Mouse (Mus musculus) erythroblast, adult 5-6 weeks (primary cell): ENCODE measurements around the gene Mosmo. TPM values are rescaled to one million over a fixed set of nuclear protein-coding genes. Genes with fewer than 3 reads are reported as not detected.

Experiments used
- ATAC-seq: replicated peaks from 2 replicates; pipeline ENCODE4 v1.8.0; 2016; ENCODE audit warnings: moderate number of reproducible peaks, mild to moderate bottlenecking, moderate TSS enrichment, inconsistent platforms; ENCODE audit not compliant: poor library complexity, low FRiP score, severe bottlenecking
- total RNA-seq, 2 experiments: library from RNA; stranded (forward) in 1 of 2; stranded (reverse) in 1 of 2; fragments of 150-400 nt in 1 of 2; fragments of 200-764, 138-1000 nt in 1 of 2; gene quantifications; 2 replicates each; pipeline versions ENCODE4 v1.2.3 to v1.2.4; 2015 to 2017; ENCODE audit warnings: low replicate concordance in 2 of 2

The Mosmo gene
- total RNA-seq (2015; ENCODE audit: low replicate concordance) (8.8 and 13.2 TPM in 2 replicates), total RNA-seq (2017; ENCODE audit: low replicate concordance) (3.0 and 4.7 TPM in 2 replicates)

- ATAC-seq, result peak; percentile 75
Observed at GRCm38 (mm10) chr7:120677001-120677643, at the start of gene Mosmo. Gene Mosmo, plus strand, starts transcription at chr7:120677618.

GRCm38 (mm10) chr7:120632518-120632917 is 44.9 kb upstream of the Mosmo start:
- ATAC-seq, result no peak

- ATAC-seq, result no peak
Observed at GRCm38 (mm10) chr7:120634301-120634700, 43.1 kb upstream of the Mosmo start.

GRCm38 (mm10) chr7:120634711-120635361 is 42.6 kb upstream of the Mosmo start, which contains the start of gene Uqcrc2:
Gene Uqcrc2, plus strand, starts transcription at chr7:120635176.
- peak; percentile 99 for ATAC-seq

- ATAC-seq, result peak; percentile 60
Observed at GRCm38 (mm10) chr7:120635362-120635781, 42.0 kb upstream of the Mosmo start.

- ATAC-seq, result peak; percentile 31; the same call in 1 of the 2 replicates
Observed at GRCm38 (mm10) chr7:120635821-120636220, 41.6 kb upstream of the Mosmo start.

- no peak for ATAC-seq
Observed at GRCm38 (mm10) chr7:120643217-120643616, 34.2 kb upstream of the Mosmo start.

- no peak for ATAC-seq
Observed at GRCm38 (mm10) chr7:120647849-120648248, 29.6 kb upstream of the Mosmo start.

GRCm38 (mm10) chr7:120662079-120662478 is 15.3 kb upstream of the Mosmo start:
- ATAC-seq, result no peak

- peak; percentile 69 for ATAC-seq
Observed at GRCm38 (mm10) chr7:120670153-120670875, 7.1 kb upstream of the Mosmo start, which contains the start of gene Pdzd9. Gene Pdzd9, minus strand, starts transcription at chr7:120670343.

GRCm38 (mm10) chr7:120671271-120671670 is 6.1 kb upstream of the Mosmo start:
- ATAC-seq, result no peak

GRCm38 (mm10) chr7:120677764-120678531 is 530 bp downstream of the Mosmo start:
- ATAC-seq, result peak; percentile 46; the same call in 1 of the 2 replicates

GRCm38 (mm10) chr7:120679023-120679422 is 1.6 kb downstream of the Mosmo start:
- ATAC-seq, result no peak

- ATAC-seq, result no peak
Observed at GRCm38 (mm10) chr7:120682002-120682401, 4.6 kb downstream of the Mosmo start.

GRCm38 (mm10) chr7:120684731-120685161 is 7.3 kb downstream of the Mosmo start:
- no peak for ATAC-seq

- no peak for ATAC-seq
Observed at GRCm38 (mm10) chr7:120685227-120685626, 7.8 kb downstream of the Mosmo start.

- ATAC-seq, result 0 out of 2 replicates have a peak, but pooled peaks have one; percentile 61
Observed at GRCm38 (mm10) chr7:120690634-120691033, 13.2 kb downstream of the Mosmo start.

GRCm38 (mm10) chr7:120693831-120694375 is 16.5 kb downstream of the Mosmo start:
- no peak for ATAC-seq

- ATAC-seq, result no peak
Observed at GRCm38 (mm10) chr7:120695196-120695595, 17.8 kb downstream of the Mosmo start.
